Mouse (Mus musculus): ENCODE results near the gene Ift20. TPM values are rescaled to one million over a fixed set of nuclear protein-coding genes. Genes with fewer than 3 reads are reported as not detected.

Gene Ift20
- polyA plus RNA-seq, 1 experiment = 42.2 TPM

- Histone ChIP-seq H3K27ac (ENCODE audit: insufficient read depth, low read depth, low read length) (peak overlapping the region; percentile 44), H3K4me1 (ENCODE audit: control insufficient read depth, insufficient read depth, low read length) (peaks cover 10% of the 10 kb centered on the region), H3K4me3 (ENCODE audit: insufficient read depth, low read length) (peak overlapping the region; percentile 79)
- TF ChIP-seq CTCF (IDR thresholded peaks at IDR 0.05; ENCODE audit: low read depth, low read length) = no peak
- TF ChIP-seq POLR2A (IDR thresholded peaks at IDR 0.05; ENCODE audit: borderline replicate concordance, low read depth, low read length) = no peak
Measured at GRCm38 (mm10) chr11:78536690-78537084, 526 bp downstream of the Ift20 start.

GRCm38 (mm10) chr11:78540358-78540757 lies 4.2 kb downstream of the Ift20 start:
- H3K4me1 ChIP-seq (ENCODE audit: control insufficient read depth, insufficient read depth, low read length) = peaks cover 9% of the 10 kb centered on the region
- H3K27ac ChIP-seq (ENCODE audit: insufficient read depth, low read depth, low read length) = no peak overlapping the region
- no peak overlapping the region for H3K4me3 ChIP-seq (ENCODE audit: insufficient read depth, low read length)
- TF ChIP-seq POLR2A (IDR thresholded peaks at IDR 0.05; ENCODE audit: borderline replicate concordance, low read depth, low read length) (no peak), CTCF (IDR thresholded peaks at IDR 0.05; ENCODE audit: low read depth, low read length) (no peak)

DNA sequence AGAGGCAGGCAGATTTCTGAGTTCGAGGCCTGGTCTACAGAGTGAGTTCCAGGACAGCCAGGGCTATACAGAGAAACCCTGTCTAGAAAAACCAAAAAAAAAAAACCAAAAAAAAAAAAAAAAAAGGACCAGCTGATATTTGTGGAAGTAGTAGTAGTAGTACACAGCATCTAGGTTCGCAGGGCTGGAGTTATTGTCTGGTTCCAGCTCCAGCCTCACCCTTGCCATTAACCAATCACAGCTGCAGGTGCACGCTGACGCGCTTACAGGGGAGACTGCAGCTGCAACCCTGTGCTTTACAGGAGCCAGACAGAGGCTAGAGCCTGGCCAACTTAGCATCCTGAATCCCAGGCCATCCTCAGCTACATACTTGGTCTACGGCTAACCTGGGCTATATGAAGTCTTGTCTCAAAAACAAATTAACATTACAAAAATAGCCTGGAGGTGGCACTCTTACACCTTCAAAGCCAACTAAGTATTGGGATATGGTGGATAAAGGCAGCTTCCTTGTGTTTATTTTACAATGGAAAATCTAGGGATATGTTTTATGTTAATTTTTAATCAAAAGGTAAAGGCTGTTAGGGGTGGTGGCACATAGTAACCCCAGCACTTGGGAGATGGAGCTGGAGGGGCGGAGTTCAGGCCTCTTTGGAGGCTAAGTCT lies 8.4 kb downstream of the Ift20 start:
- Histone ChIP-seq H3K4me1 (ENCODE audit: control insufficient read depth, insufficient read depth, low read length) (peaks cover 26% of the 10 kb centered on the region), H3K27ac (ENCODE audit: insufficient read depth, low read depth, low read length) (no peak overlapping the region), H3K4me3 (ENCODE audit: insufficient read depth, low read length) (no peak overlapping the region)
- TF ChIP-seq POLR2A (IDR thresholded peaks at IDR 0.05; ENCODE audit: borderline replicate concordance, low read depth, low read length) (no peak), CTCF (IDR thresholded peaks at IDR 0.05; ENCODE audit: low read depth, low read length) (no peak)

DNA sequence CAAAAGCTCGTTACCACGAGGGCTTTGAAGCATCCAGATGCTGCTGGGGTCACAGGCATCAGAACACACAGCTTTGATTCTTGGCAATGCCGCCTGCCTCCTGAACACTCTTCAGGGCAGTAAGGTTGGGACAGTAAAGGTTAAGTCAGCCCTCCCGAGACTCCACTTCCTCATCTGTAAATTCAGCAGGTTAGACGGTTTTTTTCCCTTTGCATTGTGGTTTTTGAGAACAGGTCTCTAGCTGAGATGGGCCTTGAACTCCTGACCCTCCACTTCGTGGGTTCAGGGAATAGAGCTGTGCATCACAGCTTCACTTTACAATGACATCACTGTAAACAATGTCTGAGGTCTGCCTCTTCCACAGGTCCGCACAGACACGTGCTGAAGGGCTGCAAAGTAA lies 9.0 kb downstream of the Ift20 start:
- H3K4me3 ChIP-seq (ENCODE audit: insufficient read depth, low read length) = no peak overlapping the region
- no peak overlapping the region for H3K27ac ChIP-seq (ENCODE audit: insufficient read depth, low read depth, low read length)
- TF ChIP-seq CTCF (IDR thresholded peaks at IDR 0.05; ENCODE audit: low read depth, low read length) (no peak), POLR2A (IDR thresholded peaks at IDR 0.05; ENCODE audit: borderline replicate concordance, low read depth, low read length) (no peak)
- H3K4me1 ChIP-seq (ENCODE audit: control insufficient read depth, insufficient read depth, low read length) = peaks cover 26% of the 10 kb centered on the region

DNA sequence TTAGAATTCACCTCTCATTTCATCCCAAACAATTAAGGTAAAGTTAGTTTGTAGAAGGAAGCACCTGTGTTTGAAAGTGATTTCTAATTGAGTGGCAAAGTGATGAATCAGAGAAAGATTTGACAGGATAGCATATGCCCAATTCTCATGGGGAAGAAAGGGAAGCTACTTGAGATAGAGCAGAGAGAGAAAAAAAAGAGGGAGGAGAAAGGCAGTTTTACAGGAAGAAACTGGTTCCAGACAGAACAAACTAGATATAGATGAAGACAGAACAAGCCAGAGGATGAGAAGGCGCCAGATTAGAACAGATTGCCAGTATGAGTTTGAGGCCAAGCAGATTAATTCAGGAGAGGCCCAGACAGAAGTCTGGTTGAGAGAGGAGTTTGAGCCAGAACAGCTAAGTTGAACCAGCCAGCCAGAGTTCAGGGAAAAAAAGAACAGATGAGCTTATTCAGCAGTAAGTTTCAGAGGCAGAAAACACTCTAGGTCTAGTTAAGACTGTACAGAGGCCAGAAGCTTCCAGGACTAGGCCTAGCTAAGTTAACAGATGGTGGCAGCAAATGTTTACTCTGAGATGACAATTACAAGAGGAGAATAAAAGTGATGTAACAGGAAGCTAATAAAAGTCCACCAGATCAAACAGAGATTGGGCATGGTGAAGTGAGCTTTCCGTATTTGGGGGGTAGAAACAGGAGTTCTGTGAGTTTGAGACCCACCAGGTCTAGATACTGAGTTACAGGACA lies 11.7 kb downstream of the Ift20 start:
- no peak for TF ChIP-seq POLR2A (IDR thresholded peaks at IDR 0.05; ENCODE audit: borderline replicate concordance, low read depth, low read length)
- H3K4me1 ChIP-seq (ENCODE audit: control insufficient read depth, insufficient read depth, low read length) = peaks cover 29% of the 10 kb centered on the region
- no peak overlapping the region for H3K4me3 ChIP-seq (ENCODE audit: insufficient read depth, low read length)
- 0 out of 2 replicates have a peak overlapping the region, but pooled peaks have one; percentile 2 for H3K27ac ChIP-seq (ENCODE audit: insufficient read depth, low read depth, low read length)

DNA sequence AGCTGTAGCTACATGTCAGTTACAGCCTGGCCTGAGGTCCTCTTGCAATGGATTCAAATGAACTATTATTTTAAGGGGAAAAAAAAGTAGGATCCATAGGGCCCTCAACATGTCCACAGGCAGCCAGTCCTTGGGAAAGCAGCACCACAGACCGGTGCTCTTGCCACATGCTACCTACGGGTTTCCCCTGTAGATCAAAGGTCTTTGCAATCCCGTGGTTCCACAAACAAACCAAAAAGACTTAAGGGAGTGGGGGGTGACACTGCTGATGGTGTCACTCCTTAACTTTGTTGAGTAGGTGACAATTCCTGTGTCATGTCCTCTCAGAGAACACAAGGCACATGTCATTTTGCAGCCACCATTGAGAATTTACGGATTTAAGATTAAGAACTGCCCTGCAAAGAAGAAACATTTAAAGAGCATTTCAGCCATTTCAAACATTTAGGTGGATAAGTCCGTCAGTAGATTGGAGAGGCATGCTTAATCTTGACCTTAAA lies 13.4 kb downstream of the Ift20 start:
- no peak for TF ChIP-seq CTCF (IDR thresholded peaks at IDR 0.05; ENCODE audit: low read depth, low read length)
- TF ChIP-seq POLR2A (IDR thresholded peaks at IDR 0.05; ENCODE audit: borderline replicate concordance, low read depth, low read length) = no peak
- peaks cover 29% of the 10 kb centered on the region for H3K4me1 ChIP-seq (ENCODE audit: control insufficient read depth, insufficient read depth, low read length)
- peak overlapping the region; percentile 71 for H3K4me3 ChIP-seq (ENCODE audit: insufficient read depth, low read length)
- peak overlapping the region; percentile 69 for H3K27ac ChIP-seq (ENCODE audit: insufficient read depth, low read depth, low read length)

GRCm38 (mm10) chr11:78550168-78551058 lies 14.3 kb downstream of the Ift20 start, which contains the start of gene Tmem97:
Gene Tmem97, minus strand, starts transcription at chr11:78550777.
- Histone ChIP-seq H3K4me3 (ENCODE audit: insufficient read depth, low read length) (peak within 1 kb of the TSS; percentile 71), H3K4me1 (ENCODE audit: control insufficient read depth, insufficient read depth, low read length) (peaks cover 23% of the 10 kb centered on the region), H3K27ac (ENCODE audit: insufficient read depth, low read depth, low read length) (peak within 1 kb of the TSS; percentile 69)
- no peak for TF ChIP-seq CTCF (IDR thresholded peaks at IDR 0.05; ENCODE audit: low read depth, low read length)
- TF ChIP-seq POLR2A (IDR thresholded peaks at IDR 0.05; ENCODE audit: borderline replicate concordance, low read depth, low read length) = no peak

- Histone ChIP-seq H3K4me3 (ENCODE audit: insufficient read depth, low read length) (peak overlapping the region; percentile 28), H3K27ac (ENCODE audit: insufficient read depth, low read depth, low read length) (no peak overlapping the region), H3K4me1 (ENCODE audit: control insufficient read depth, insufficient read depth, low read length) (peaks cover 22% of the 10 kb centered on the region)
- TF ChIP-seq CTCF (IDR thresholded peaks at IDR 0.05; ENCODE audit: low read depth, low read length) (no peak), POLR2A (IDR thresholded peaks at IDR 0.05; ENCODE audit: borderline replicate concordance, low read depth, low read length) (no peak)
Measured at GRCm38 (mm10) chr11:78551059-78551398, 14.9 kb downstream of the Ift20 start.

DNA sequence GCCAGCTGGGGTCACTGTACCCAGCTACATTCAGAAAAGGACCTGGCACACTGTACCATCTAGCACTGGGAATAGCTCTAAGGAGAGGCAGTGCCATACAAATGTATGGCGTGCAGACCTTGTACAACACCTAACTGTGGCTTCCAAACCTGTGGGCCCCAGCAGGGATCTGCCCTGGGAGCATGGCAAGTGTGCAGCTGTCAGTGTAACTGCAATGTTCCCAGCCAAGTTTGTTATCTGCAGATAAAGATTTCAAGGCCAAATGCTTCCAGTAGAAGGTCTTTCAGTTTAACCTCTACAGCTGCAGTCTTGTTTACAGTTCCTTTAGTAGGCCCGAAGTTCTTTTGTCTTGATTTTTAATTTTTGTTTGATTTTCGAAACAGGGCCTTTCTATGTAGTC lies 19.5 kb downstream of the Ift20 start:
- H3K4me1 ChIP-seq (ENCODE audit: control insufficient read depth, insufficient read depth, low read length) = peaks cover 18% of the 10 kb centered on the region
- TF ChIP-seq CTCF (IDR thresholded peaks at IDR 0.05; ENCODE audit: low read depth, low read length) (no peak), POLR2A (IDR thresholded peaks at IDR 0.05; ENCODE audit: borderline replicate concordance, low read depth, low read length) (no peak)
- H3K4me3 ChIP-seq (ENCODE audit: insufficient read depth, low read length) = no peak overlapping the region
- no peak overlapping the region for H3K27ac ChIP-seq (ENCODE audit: insufficient read depth, low read depth, low read length)
